Mouse (Mus musculus) megakaryocyte-erythroid progenitor cell, adult 5-6 weeks (primary cell): ENCODE measurements around the gene Mettl8. TPM values are rescaled to one million over a fixed set of nuclear protein-coding genes. Genes with fewer than 3 reads are reported as not detected.
A peak's percentile ranks its signal among the peaks of the same experiment; 100 is the strongest.

Experiments used
- ATAC-seq: replicated peaks from 2 replicates; pipeline ENCODE4 v1.8.0; 2016; ENCODE audit warnings: mild to moderate bottlenecking, inconsistent platforms; ENCODE audit not compliant: severe bottlenecking, poor library complexity, low FRiP score, low TSS enrichment
- total RNA-seq, 2 experiments: library from RNA; stranded (forward) in 1 of 2; stranded (reverse) in 1 of 2; fragments of 200-1000, 215-1000 nt in 1 of 2; fragments of >200 nt in 1 of 2; fragmentation: Nextera tagmentation in 1 of 2; gene quantifications; 2 replicates each; pipeline ENCODE4 v1.2.3; 2014 to 2017

The Mettl8 gene
- total RNA-seq, 2 experiments from 2014 or later: 40.3 to 74.2 TPM

GRCm38 (mm10) chr2:70995900-70996299, 59.5 kb downstream of the Mettl8 start:
- ATAC-seq: peak; percentile 40

DNA sequence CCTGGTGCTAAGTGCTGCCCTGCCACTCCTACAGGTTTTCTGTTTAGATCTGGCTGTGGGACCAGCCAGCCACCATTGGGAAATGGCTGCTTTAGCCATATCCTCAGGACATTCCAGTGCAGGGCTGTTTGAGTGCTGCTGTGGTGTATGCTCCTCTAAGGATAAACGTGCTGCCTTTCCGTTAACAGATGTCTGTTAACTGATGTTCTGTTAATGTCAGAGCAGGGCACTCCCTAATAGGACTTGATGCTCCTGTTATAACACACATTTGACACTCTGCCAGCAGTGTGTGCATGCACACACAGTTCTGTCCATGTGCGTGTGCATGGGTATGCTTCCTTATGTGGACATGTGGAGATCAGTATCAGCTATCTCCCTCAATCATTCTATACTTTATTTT, 61.6 kb downstream of the Mettl8 start:
- peak; percentile 56 for ATAC-seq

GRCm38 (mm10) chr2:70992715-70993114, 62.7 kb downstream of the Mettl8 start:
- ATAC-seq: no peak

- no peak for ATAC-seq
Observed at GRCm38 (mm10) chr2:70990196-70990595, 65.2 kb downstream of the Mettl8 start.

GRCm38 (mm10) chr2:70989201-70990191, 65.9 kb downstream of the Mettl8 start:
- ATAC-seq: peak; percentile 51

DNA sequence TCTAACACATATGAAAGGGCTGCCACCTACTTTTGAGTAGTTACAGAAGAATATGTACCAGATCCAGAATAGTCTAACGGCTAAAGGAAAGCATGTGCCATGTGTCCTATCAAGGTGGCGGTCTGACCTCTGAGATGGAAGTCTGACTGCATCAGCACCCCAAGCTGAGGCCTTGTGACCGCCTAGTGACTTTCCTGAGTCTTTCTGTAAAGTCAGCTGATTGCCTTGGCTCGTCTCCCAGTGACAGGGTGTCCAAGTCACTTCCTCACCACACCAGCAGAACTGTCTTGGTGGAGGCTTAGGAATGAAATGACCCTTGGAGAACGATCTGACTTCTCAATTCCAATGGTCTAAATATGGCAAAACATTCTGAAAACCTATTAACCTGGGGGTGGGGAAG, 77.1 kb downstream of the Mettl8 start:
- no peak for ATAC-seq

GRCm38 (mm10) chr2:70974769-70975168, 80.6 kb downstream of the Mettl8 start:
- no peak for ATAC-seq

- no peak for ATAC-seq
Observed at GRCm38 (mm10) chr2:70972795-70973518, 82.4 kb downstream of the Mettl8 start.

- no peak for ATAC-seq
Observed at GRCm38 (mm10) chr2:70970158-70970741, 85.1 kb downstream of the Mettl8 start.

- ATAC-seq: no peak
Observed at GRCm38 (mm10) chr2:70968305-70968704, 87.1 kb downstream of the Mettl8 start.

- no peak for ATAC-seq
Observed at GRCm38 (mm10) chr2:70967216-70967615, 88.2 kb downstream of the Mettl8 start.

GRCm38 (mm10) chr2:70964809-70965208, 90.6 kb downstream of the Mettl8 start:
- no peak for ATAC-seq

- no peak for ATAC-seq
Observed at GRCm38 (mm10) chr2:70962921-70963320, 92.5 kb downstream of the Mettl8 start.

DNA sequence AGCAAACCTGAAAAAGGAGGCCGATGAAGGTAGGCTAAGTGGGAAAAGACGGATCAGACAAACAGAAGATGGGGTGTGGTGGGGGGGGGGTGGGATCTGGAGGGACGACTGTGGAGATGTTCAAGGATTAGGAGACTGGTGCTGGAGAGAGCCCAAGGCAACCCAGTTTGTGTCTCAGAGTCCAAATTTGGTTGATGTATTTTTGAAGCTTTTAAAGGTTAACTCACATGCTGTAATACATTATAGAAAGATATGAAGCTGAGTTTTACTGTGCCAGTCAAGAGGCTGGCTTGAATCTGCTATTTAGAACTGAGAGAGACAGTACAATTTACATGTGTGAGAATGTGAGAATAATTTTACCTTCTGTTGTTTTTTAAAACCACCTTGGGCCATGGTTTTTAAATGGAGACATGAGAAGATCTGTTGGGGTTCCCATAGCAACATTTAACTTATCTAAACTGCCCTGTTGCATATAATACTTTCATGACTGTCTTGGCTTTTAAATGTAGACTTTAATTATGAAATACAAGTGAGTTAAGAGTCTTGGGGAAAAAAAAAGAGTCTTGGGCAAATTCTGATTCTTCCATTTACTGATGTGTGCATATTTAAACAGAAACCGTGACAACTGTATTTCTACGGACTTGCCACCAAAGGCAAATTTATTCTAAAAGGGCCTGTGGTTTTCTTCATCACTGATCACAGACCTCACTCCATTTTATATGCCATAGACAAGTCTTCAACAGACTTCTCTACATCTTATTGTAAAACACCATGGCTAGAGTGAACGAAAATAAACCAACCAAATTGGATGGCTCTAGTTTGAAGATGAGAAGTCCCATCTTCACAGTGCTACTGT, 94.1 kb downstream of the Mettl8 start:
- ATAC-seq: no peak

DNA sequence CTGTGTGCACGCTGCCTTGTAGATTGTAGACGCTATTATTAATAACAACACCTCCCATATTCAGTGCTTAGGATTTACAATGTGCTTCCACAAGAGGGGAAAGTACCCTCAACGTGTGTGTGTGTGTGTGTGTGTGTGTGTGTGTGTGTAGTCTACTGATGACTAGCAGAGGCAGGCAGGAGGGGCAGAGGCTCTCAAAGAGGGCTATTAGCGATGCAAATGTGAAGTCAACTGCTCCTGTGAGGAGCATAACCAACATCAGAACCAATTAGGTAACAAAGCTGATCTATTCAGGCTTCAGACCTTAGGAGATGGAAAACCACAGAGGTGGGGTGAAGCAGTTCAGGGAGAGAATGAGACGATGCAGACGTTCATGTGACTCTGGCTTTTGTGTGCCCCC, 95.3 kb downstream of the Mettl8 start:
- no peak for ATAC-seq

DNA sequence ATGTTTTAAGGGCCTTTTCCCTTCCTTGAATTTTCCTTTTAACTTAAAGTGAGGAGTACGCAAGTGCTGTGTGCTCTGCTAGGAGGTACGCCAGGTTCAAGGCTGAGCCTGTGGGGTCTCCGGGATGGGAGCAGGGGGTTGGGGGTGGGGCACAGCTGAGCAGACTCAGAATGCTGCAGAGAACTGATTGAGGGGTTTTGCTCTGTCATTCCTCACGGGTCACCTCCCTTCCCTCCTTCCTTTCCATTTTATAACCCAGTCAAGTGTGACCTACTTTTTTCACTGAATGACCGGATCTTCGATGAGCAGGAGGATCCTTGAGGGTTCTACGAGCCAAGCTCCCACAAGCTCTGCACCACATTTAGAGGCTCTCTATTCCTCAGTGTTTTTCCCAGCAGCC, 96.0 kb downstream of the Mettl8 start:
- ATAC-seq: no peak

GRCm38 (mm10) chr2:70958536-70958935, 96.8 kb downstream of the Mettl8 start:
- no peak for ATAC-seq

- ATAC-seq: peak; percentile 88
Observed at GRCm38 (mm10) chr2:70953616-70954015, 101.8 kb downstream of the Mettl8 start.

DNA sequence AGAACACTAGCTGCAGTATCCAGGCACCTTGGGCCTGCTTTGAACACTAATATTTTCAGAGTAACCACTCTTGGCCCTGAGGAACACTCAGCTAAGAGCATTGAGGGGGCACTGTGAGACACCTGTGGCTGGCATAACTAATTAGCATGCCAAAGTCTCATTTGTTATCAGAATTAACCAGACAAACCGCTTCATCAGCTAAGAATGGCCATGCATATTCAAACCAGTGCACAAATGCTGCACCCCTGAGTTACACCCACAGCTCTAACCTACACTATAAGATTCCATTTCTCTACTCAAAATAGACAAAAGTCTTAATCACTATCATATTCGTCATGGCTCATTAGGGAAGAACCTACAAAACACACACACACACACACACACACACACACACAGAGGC, 103.4 kb downstream of the Mettl8 start:
- ATAC-seq: peak; percentile 43
